Mouse (Mus musculus) macrophage (primary cell): ENCODE results near the gene Rpl14. TPM values are rescaled to one million over a fixed set of nuclear protein-coding genes. Genes with fewer than 3 reads are reported as not detected.

Source experiments
- H3K27ac ChIP-seq: fragments of 350-480 bp; formaldehyde crosslinking; 2 replicates; pipeline ENCODE4 v1.9.0; 2021
- H3K36me3 ChIP-seq: fragments of 350-480 bp; formaldehyde crosslinking; 2 replicates; pipeline ENCODE4 v1.9.0; 2021; ENCODE audit errors: inconsistent target
- H3K4me3 ChIP-seq: fragments of 350-480 bp; formaldehyde crosslinking; 2 replicates; pipeline ENCODE4 v1.9.0; 2021; ENCODE audit errors: inconsistent target
- H3K79me2 ChIP-seq: fragments of 350-480 bp; formaldehyde crosslinking; 2 replicates; pipeline ENCODE4 v1.9.0; 2021; ENCODE audit errors: inconsistent target
- WGBS: methylation state at CpG from one replicate; pipeline ENCODE4 v1.1.7; 2026; ENCODE audit warnings: inconsistent platforms; ENCODE audit not compliant: missing documents; 5-methylcytosine and 5-hydroxymethylcytosine counted together
- polyA plus RNA-seq: library from polyadenylated mRNA; stranded (reverse); fragments of 250-400 nt; gene quantifications from 3 replicates; pipeline ENCODE4 v1.2.4, GENCODE M21; 2018; ENCODE audit warnings: inconsistent platforms

Rpl14 gene
- polyA plus RNA-seq, 1 experiment from 2014 or later, result 566 TPM

DNA sequence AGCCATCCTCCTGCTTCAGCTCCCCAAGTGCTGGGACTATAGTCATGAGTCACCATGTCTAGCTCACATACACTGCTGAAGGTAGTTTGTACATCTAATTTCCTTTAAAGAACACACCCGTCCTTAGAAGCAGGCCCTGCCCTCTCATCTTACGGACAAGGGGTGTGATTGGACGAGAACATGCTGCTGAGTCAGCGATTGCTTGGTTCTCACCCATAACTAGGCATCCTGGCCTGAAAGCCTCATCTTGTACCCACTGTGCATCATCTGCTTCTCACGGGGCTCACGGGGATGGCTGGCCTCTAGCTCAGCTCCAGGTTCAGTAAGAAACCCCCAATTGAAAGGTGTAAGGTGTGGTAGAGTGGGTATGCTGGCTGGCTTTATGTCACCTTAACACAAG is 42.8 kb downstream of the Rpl14 start:
- Histone ChIP-seq H3K27ac (no peak overlapping the region), H3K79me2 (no peaks in the 10 kb centered on the region), H3K4me3 (no peak overlapping the region), H3K36me3 (no peaks in the 10 kb centered on the region)
- 86% methylated on average over 6 of the region's 6 CpGs for WGBS

DNA sequence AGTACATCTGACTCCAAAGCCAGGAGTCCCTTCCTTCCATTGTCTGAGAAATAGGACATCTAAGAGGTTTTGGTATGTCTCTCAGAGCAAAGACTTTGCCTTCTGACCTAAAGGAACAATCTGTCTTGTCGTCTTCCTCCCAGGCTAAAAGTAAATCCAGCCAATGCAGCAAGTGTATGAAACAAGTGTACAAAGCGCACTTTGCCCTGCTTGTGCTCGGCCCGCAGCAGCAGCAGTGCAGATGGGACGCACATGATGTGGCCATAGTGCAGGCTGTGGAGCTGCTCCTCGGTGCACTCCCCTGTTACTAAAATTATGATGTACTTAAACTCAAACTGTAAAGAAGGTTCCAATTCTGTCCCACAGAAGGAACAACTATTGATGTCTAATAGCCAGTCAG is 46.9 kb downstream of the Rpl14 start:
- WGBS, result 91% methylated on average over 6 of the region's 6 CpGs
- no peak overlapping the region for H3K4me3 ChIP-seq
- no peaks in the 10 kb centered on the region for H3K79me2 ChIP-seq
- H3K27ac ChIP-seq, result no peak overlapping the region
- H3K36me3 ChIP-seq, result no peaks in the 10 kb centered on the region

DNA sequence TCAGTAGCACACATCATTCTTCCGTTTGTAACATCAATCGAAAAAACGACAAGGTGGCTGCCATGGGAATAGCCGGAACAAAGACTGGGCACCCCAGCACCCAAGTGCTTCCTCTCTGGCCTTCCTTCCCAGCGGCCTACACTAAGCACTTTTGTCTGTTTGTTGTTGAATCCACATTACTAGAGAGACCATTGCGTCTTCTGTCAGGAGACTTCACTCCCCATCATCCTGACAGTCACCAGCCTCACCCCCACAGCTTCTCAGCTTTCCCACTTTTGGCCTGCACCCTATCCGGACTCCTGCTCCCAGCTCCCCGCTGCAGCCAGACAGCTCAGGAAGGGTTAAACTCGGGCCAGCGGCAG is 48.1 kb downstream of the Rpl14 start:
- 23% methylated on average over 10 of the region's 10 CpGs for WGBS
- Histone ChIP-seq H3K27ac (no peak overlapping the region), H3K36me3 (no peaks in the 10 kb centered on the region), H3K79me2 (no peaks in the 10 kb centered on the region), H3K4me3 (no peak overlapping the region)

DNA sequence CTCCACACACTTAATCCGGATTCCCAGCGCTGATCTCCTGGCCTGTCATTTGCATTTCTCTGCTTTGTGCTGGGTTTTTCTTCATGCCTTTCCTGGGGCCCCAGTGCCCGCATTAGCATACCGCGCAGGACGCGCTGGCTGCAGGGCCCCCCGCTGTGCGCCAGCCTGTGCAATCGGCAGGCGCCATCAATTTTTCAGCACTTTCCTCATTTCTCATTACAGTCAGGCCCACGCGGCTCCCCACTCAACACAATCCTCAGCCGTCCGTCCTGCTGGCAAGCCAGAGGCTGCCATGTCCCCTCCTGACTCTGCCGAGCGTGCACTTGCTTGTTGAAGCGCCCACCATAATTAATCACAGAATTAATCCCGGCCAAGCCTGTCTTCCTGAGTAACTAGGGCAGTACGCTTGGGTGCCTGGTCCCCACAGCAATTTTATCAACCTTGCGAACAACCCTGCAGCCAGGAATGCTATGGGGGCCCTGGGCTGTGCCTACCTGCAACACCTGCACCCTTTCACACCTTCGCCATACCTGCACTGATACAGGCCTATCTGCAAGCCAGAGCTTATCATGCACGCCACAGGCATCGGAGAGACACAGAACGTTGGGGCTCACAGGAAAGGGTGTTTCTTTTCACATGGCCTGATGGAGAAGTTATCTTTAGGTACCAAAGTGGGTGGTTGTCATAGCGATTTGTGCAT is 48.6 kb downstream of the Rpl14 start:
- Histone ChIP-seq H3K4me3 (no peak overlapping the region), H3K79me2 (no peaks in the 10 kb centered on the region), H3K36me3 (no peaks in the 10 kb centered on the region), H3K27ac (no peak overlapping the region)
- WGBS, result 43% methylated on average over 26 of the region's 26 CpGs

DNA sequence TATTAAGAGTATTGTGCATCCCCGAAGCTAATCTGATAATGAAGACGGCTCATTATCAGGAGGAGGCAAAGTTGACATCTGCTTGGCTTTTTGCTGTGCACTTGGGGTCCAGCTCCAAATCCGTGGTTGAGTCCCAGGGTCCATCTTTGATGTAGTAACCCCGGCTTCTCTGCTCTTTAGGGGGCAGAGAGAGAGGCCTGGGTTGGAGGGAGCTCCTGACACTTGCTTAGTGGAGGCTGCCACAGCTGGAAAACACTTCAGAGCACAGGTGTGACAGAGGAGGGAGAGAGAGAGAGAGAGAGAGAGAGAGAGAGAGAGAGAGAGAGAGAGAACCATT is 49.1 kb downstream of the Rpl14 start:
- WGBS, result 78% methylated on average over 4 of the region's 4 CpGs
- no peaks in the 10 kb centered on the region for H3K36me3 ChIP-seq
- no peaks in the 10 kb centered on the region for H3K79me2 ChIP-seq
- no peak overlapping the region for H3K27ac ChIP-seq
- H3K4me3 ChIP-seq, result no peak overlapping the region

Other genes with a start within 250 kb of the Rpl14 start
- gene Eif1b, start 79.2 kb upstream of the Rpl14 start, polyA plus RNA-seq, result 57.9 to 84.6 TPM (median 76.0 TPM) in 3 replicates
- gene Entpd3, start 31.6 kb upstream of the Rpl14 start, polyA plus RNA-seq, result not detected in 3 replicates